Mouse (Mus musculus): ENCODE data around the gene Vsir.

Vsir gene

DNA sequence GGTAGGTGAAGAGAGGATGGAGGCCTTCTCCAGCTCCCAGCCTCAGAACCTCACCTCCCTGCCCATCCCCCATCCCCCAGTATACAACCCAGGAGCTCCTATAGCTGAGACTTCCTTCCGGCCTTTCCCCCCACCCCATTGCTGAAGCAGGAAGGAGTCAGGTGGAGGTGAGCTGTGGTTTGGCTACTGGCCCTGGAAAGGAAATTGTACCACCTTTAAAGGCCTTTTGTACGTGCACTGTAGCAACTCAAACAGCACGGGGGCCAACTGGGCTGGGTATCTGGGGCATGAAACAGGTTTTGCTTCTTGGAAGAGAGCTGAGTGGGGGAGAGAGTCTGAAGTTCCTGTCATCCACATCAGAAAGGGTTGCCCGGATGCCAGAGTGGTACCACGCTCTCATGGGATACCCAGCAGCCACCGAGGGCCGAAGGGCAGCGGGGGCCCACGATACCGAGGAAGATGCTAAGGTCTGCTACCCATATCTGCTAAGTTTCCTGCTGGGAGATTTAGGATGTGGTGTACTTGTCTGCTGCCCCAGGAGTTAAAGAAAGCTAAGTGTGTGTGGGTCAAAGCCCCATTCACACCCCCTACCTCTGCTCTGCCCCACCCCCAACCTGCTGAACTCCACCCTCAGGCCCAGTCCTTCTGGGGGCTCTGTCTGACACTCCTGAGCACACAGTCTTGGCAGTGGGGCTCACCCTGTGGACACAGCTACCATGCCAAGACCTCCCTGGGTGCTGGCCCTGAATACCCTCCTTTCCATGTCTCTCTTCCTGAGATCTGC, 34.7 kb downstream of the Vsir start:
- DNase-seq (ENCODE audit: inconsistent age in 2 of 2, low spot score in 1 of 2): no peak

DNA sequence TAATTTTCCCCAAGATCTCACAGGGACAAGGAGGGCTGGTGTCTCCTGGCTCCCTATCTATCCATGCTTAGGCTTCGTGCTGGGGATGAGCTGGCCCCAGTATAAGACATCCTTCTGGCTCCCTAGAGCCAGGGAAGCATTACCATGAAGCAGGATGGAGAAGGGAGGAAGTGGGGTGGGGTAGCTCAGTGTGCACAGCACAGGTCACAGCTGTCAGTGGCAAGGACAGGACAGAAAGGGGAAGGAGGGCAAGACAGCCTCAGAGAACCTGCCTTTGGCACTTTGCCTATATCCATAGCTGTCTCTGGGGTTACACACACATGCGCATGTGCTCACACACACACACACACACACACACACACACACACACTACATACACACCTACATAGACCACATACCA, 41.7 kb downstream of the Vsir start:
- DNase-seq (ENCODE audit: inconsistent age in 2 of 2, low spot score in 1 of 2): no peak

DNA sequence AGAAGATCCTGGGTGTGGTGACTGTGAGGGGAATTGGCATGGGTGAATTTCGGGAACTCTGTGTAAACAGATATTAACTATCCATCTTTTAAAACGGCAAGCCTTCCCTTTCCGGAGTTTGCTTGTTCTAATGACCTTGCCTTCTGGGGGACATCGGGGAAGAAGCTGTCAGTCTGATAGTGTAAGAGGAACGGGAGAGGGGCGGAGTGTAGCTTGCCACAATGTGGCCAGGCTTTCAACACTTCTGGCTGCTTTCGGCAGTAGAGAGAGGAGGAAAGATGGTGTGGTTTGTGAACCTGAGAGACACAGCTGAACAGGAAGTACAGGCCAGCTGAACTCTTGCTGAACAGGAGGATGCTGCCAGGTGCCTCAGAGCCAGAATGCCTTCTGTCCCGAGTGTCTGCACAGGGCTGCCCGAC, 42.8 kb downstream of the Vsir start:
- DNase-seq (ENCODE audit: inconsistent age in 2 of 2, low spot score in 1 of 2): no peak

GRCm38 (mm10) chr10:60390177-60390903, 43.7 kb downstream of the Vsir start:
- no peak for DNase-seq (ENCODE audit: inconsistent age in 2 of 2, low spot score in 1 of 2)

- DNase-seq (ENCODE audit: inconsistent age in 2 of 2, low spot score in 1 of 2): no peak
Observed at GRCm38 (mm10) chr10:60390904-60391420, 44.3 kb downstream of the Vsir start.

- DNase-seq (ENCODE audit: inconsistent age in 2 of 2, low spot score in 1 of 2): no peak
Observed at GRCm38 (mm10) chr10:60391661-60392060, 45.0 kb downstream of the Vsir start.

GRCm38 (mm10) chr10:60394936-60395335, 48.3 kb downstream of the Vsir start:
- DNase-seq (ENCODE audit: inconsistent age in 2 of 2, low spot score in 1 of 2): no peak

DNA sequence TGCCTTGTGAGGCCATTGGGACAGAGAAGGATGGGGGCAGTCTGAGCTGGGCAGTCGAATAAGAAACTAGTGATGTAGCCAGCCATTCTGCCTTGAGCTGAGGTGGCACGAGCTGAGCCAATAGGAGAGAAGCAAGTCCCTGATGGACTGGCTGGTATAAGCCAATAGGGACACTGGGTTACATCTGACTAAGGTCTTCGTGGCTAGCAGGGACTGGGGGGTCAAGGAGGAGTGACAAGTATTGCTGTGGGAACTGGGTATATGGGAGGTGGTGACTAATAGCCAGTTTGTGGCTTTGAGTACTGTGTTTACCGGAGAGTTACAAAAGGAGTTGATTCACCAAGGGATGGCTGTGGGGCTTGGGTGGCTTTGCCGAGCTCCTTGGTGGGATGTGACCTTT, 49.0 kb downstream of the Vsir start:
- DNase-seq (ENCODE audit: inconsistent age in 2 of 2, low spot score in 1 of 2): peak; percentile 16 to 43

DNA sequence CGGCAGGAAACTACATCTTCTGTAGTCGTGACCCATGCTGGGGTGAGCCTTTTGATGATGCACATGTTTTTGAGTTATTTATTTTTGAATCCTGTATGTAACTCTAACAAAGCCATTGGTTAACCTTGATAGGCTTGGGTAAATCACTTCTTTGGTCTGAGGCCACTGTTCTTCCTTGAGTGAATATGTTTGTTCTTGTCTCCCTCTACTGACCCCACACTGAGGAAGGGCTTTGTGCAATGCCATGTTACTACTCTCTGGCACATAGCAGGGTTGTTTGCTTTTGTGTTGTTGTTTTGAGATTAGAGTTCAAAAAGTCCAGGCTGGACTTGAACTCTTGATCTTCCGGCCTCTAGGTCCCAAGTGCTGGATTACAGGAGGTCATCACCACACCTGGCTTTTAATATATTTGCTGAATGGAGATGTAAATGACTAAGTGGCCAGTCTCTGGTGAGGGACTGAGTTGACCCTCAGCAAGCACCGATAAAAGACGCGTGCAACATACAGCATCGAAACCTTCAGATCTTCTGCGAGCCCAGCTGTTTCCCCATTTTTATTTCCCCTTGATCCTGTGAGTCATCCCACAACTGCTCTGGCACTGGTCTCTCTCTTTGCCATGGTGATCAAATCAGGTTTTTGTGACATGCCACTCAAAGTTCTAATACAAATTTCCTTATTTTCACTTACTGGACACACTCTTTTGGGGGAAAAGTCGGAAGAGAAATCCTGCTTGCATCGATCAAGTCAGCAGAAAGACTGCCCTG, 51.6 kb downstream of the Vsir start:
- peak in 1 of 2 experiments; percentile 47 for DNase-seq (ENCODE audit: inconsistent age in 2 of 2, low spot score in 1 of 2)

DNA sequence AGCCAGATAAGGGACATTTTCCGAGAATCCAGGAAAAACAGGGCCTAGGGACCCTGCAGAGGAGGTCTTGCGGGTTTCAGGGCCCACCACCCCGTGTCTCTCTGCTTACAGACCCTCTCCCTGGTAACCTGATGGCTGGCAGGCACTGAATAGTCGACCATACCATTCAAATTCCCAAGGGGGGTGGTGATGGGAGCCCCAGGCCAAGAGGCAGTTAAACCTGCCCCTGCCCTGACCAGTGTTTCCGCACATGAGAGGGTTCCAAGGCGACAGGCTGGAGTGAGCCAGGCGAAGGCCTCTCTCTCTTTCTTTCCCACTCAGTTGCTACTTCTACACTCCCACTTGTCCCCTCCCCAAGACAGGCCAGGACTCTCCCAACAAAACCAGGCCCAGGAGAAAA, 52.8 kb downstream of the Vsir start, which contains the start of gene Gm17455:
Gm17455 (plus strand) TSS at position 278 of the 400 bp plus-strand sequence.
- no peak for DNase-seq (ENCODE audit: inconsistent age in 2 of 2, low spot score in 1 of 2)

DNA sequence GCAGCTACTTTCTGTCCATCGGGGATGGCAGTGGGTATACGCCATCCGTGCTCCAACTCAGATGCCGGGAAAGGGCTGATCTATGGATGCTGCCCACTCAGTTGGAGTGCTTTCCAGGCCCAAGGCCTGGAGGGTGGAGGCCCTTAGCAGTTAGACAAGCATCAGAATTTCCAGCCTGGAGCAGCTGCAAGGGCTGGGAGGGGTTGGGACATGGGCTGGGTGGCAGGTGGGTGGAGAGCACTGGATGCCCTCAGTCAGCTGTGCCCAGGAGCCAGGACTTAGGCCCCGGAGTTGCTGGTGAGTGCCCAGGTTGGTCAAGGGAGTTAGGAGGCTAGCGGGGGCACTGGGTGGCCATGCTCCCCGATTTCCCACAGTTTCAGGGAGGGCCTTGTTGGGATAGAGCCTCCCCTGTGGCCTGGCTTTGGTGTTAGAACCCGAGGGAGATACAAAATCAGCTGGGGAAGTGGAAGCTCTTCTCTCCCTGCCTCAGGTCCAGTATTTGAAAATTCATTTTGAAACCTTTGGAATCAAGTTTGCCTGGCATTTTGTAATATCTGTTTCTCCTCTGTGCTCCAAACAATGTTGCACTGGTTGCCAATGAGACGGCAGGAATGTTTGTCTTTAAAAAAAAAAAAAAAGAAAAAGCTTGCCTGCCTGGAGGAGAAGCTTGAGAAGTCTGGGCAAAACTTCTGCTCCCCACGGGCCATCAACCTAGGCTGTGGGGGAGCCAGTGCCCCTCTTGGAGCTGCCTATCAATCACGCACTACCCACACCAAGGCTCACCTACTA, 54.0 kb downstream of the Vsir start:
- no peak for DNase-seq (ENCODE audit: inconsistent age in 2 of 2, low spot score in 1 of 2)

GRCm38 (mm10) chr10:60405460-60406177, 59.0 kb downstream of the Vsir start:
- DNase-seq (ENCODE audit: inconsistent age in 2 of 2, low spot score in 1 of 2): no peak

- peak; percentile 49 to 83 for DNase-seq (ENCODE audit: inconsistent age in 2 of 2, low spot score in 1 of 2)
Observed at GRCm38 (mm10) chr10:60407831-60408230, 61.2 kb downstream of the Vsir start.

DNA sequence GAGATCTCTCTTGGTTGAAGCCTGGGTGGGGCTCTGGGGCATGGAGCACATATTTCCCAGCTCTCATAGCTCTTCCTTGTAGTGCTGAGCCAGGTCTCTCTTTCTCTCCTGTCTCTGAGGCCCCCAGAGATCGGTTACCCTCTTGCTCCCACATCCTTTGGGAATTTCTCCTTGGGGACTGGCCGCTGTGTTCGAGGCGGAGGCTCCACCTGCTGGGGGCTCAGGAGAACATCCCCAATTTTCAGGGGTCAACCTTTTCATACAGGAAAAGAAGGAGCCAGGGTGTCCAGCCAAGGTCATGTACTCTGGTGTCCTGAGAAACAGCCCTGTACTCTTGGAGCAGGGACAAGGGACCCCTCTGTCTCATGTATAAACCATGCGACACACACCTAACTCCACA, 65.1 kb downstream of the Vsir start:
- DNase-seq (ENCODE audit: inconsistent age in 2 of 2, low spot score in 1 of 2): no peak

DNA sequence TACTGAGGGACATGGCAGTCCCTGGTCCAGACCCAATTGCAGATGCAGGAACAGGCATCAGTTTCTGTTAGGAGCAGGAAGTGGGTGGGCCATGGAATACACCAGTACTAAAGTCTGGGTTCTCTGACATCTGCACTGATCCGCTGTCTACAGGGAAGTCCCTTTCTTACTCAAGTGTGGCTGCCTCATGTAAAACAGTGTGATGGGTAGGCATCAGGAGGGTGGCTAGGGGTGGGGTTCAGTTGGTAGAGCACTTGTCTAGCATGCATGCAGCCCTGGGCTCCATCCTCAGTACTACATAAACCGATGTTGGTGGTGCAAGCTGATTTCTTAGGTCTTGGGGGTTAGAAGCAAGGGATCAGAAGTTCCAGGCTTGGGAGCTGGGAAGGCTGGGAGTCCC, 67.1 kb downstream of the Vsir start:
- no peak for DNase-seq (ENCODE audit: inconsistent age in 2 of 2, low spot score in 1 of 2)

DNA sequence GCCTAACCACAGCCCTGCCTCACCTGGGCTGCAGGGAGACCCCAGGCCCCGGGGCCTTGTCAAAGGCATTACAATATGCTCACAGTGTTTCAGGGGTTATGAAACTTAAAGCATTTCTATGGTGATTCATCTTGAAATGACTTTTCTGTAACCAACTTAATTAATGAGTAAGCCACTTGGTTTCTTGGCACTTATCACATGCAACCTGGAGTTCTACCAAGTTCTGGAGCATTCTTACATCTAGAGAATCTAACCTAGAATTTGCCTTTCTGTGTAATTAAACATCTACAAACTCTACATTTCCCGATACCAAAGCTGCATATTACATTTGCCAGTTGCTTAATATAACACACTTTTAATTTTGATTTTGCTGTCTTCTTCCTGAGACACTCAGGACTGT, 70.4 kb downstream of the Vsir start:
- DNase-seq (ENCODE audit: inconsistent age in 2 of 2, low spot score in 1 of 2): no peak

GRCm38 (mm10) chr10:60418137-60418536, 71.5 kb downstream of the Vsir start:
- DNase-seq (ENCODE audit: inconsistent age in 2 of 2, low spot score in 1 of 2): peak; percentile 53 to 86

GRCm38 (mm10) chr10:60419624-60420023, 73.0 kb downstream of the Vsir start:
- no peak for DNase-seq (ENCODE audit: inconsistent age in 2 of 2, low spot score in 1 of 2)

All from adrenal gland, adult (tissue).